Mouse (Mus musculus) limb, embryonic 10.5 days (tissue): ENCODE measurements around the gene Zfp423. TPM values are rescaled to one million over a fixed set of nuclear protein-coding genes. Genes with fewer than 3 reads are reported as not detected.

Source experiments
- DNase-seq: peaks from one replicate; pipeline ENCODE4 v3.0.0-alpha.2; 2017; ENCODE audit warnings: low spot score
- H3K27ac ChIP-seq: fragments of 300-500 bp; sonication (generic); 2 replicates; pipeline ENCODE4 v1.5.1; 2016; ENCODE audit warnings: mild to moderate bottlenecking
- H3K27me3 ChIP-seq: fragments of 300-500 bp; sonication (generic); 2 replicates; pipeline ENCODE4 v1.6.1; 2016; ENCODE audit warnings: low read depth, mild to moderate bottlenecking; ENCODE audit not compliant: poor library complexity, severe bottlenecking
- H3K36me3 ChIP-seq: fragments of 300-500 bp; sonication (generic); 2 replicates; pipeline ENCODE4 v1.6.1; 2016; ENCODE audit warnings: mild to moderate bottlenecking, moderate library complexity
- H3K4me1 ChIP-seq: fragments of 300-500 bp; sonication (generic); 2 replicates; pipeline ENCODE4 v1.6.1; 2016
- H3K4me3 ChIP-seq: fragments of 300-500 bp; sonication (generic); 2 replicates; pipeline ENCODE4 v1.5.1; 2016; ENCODE audit warnings: mild to moderate bottlenecking, moderate library complexity
- H3K9me3 ChIP-seq: fragments of 300-500 bp; sonication (generic); replicated peaks from 2 replicates; pipeline ENCODE4 v1.6.1; 2016; ENCODE audit warnings: mild to moderate bottlenecking
- WGBS: fragments of 180-500 bp; shearing (Covaris S2); methylation state at CpG from one replicate; pipeline ENCODE4 v1.1.7; 2016; 5-methylcytosine and 5-hydroxymethylcytosine counted together
- polyA plus RNA-seq: library from polyadenylated mRNA; unstranded; fragments of >200 nt; fragmentation: Nextera tagmentation; extraction: Ambion mirVana; gene quantifications from 2 replicates; pipeline ENCODE4 v1.2.1, GENCODE M21; 2016

Zfp423 gene
- polyA plus RNA-seq, 1 experiment from 2014 or later = 29.4 TPM

GRCm38 (mm10) chr8:87803437-87803836 lies 156.0 kb downstream of the Zfp423 start:
- Histone ChIP-seq H3K27ac (peak overlapping the region; percentile 80; the same call in 1 of the 2 replicates), H3K27me3 (no peaks in the 10 kb centered on the region), H3K36me3 (peaks cover 12% of the 10 kb centered on the region; the same call in 1 of the 2 replicates), H3K4me3 (no peak overlapping the region), H3K4me1 (peaks cover 51% of the 10 kb centered on the region), H3K9me3 (no peaks in the 10 kb centered on the region)
- WGBS = 66% methylated on average over 10 of the region's 10 CpGs
- no peak for DNase-seq

DNA sequence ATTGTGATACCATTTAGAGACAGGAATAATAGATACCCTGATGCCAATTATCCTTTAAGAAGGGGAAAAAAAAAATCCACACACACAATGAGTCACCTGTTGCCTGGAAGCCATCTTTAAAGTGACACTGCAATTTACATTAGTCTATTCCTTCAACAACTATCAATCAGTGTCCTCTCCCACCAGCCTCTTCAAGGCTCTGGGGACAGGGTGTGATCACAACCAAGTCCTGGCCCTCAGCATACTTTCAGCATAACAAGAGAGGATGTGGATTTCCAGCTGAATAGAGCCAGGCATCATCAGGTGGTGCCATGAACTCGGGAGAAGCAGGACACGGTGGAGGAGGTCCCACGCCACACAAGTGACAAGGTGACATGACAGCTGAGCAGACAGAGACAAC lies 156.8 kb downstream of the Zfp423 start:
- Histone ChIP-seq H3K36me3 (peaks cover 14% of the 10 kb centered on the region; the same call in 1 of the 2 replicates), H3K4me1 (peaks cover 47% of the 10 kb centered on the region), H3K27me3 (no peaks in the 10 kb centered on the region), H3K27ac (no peak overlapping the region), H3K9me3 (no peaks in the 10 kb centered on the region), H3K4me3 (no peak overlapping the region)
- 62% methylated on average over 3 of the region's 3 CpGs for WGBS
- DNase-seq = no peak

- no peaks in the 10 kb centered on the region for H3K27me3 ChIP-seq
- H3K4me3 ChIP-seq = no peak overlapping the region
- peaks cover 34% of the 10 kb centered on the region for H3K4me1 ChIP-seq
- 91% methylated on average over 11 of the region's 11 CpGs for WGBS
- no peaks in the 10 kb centered on the region for H3K9me3 ChIP-seq
- peaks cover 14% of the 10 kb centered on the region; the same call in 1 of the 2 replicates for H3K36me3 ChIP-seq
- H3K27ac ChIP-seq = no peak overlapping the region
- DNase-seq = no peak
Observed at GRCm38 (mm10) chr8:87800121-87800520, 159.3 kb downstream of the Zfp423 start.

GRCm38 (mm10) chr8:87796234-87796633 lies 163.2 kb downstream of the Zfp423 start:
- H3K9me3 ChIP-seq = no peaks in the 10 kb centered on the region
- H3K4me1 ChIP-seq = peaks cover 23% of the 10 kb centered on the region
- 79% methylated on average over 7 of the region's 7 CpGs for WGBS
- no peak for DNase-seq
- 0 out of 2 replicates have a peak overlapping the region, but pooled peaks have one; percentile 2 for H3K27ac ChIP-seq
- H3K4me3 ChIP-seq = no peak overlapping the region
- peaks cover 10% of the 10 kb centered on the region; the same call in 1 of the 2 replicates for H3K36me3 ChIP-seq
- no peaks in the 10 kb centered on the region for H3K27me3 ChIP-seq

GRCm38 (mm10) chr8:87794639-87795038 lies 164.8 kb downstream of the Zfp423 start:
- Histone ChIP-seq H3K27me3 (no peaks in the 10 kb centered on the region), H3K4me3 (no peak overlapping the region), H3K36me3 (peaks cover 4% of the 10 kb centered on the region; the same call in 1 of the 2 replicates), H3K9me3 (no peaks in the 10 kb centered on the region), H3K27ac (peak overlapping the region; percentile 70; the same call in 1 of the 2 replicates), H3K4me1 (peaks cover 23% of the 10 kb centered on the region)
- 78% methylated on average over 10 of the region's 10 CpGs for WGBS
- no peak for DNase-seq

- Histone ChIP-seq H3K4me3 (no peak overlapping the region), H3K9me3 (no peaks in the 10 kb centered on the region), H3K27me3 (no peaks in the 10 kb centered on the region), H3K27ac (no peak overlapping the region), H3K4me1 (peaks cover 24% of the 10 kb centered on the region), H3K36me3 (no peaks in the 10 kb centered on the region)
- 95% methylated on average over 6 of the region's 6 CpGs for WGBS
- DNase-seq = no peak
Observed at GRCm38 (mm10) chr8:87791103-87791502, 168.3 kb downstream of the Zfp423 start.

DNA sequence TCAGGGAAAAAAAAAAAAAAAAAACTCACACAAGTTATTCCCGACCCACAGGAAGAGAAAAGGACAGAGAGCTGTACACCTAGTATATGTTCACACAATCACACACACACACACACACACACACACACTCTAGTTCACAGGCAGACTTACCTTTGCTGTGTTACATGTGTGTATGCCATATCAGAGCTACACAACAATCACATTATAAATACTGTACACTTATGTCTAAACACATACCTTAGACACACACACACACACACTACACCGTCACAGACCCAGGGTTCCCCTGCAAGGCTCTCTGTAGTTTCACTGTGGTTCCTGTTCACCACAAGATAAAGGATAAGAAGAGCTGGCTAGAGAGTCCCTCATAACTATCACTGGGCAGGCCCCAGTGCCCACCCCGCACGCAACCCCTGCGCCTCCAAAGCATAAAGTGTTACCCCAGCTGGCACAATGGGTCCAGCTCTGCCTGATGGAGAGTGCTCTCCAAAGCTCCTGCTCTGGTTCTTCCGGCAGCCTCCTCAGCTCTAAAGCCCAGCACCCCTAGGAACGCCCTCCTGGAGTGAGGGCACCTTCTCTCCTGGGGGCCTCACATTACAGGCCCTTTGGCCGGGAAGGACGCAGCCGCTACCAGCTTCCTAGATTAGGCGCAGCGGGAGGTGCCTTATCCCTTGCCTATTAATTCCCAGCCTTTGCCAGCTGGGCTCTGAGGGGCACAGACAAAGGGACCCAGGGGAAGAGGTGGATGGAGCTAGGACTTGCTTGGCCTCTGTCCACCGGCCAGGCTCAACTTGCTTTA lies 174.6 kb downstream of the Zfp423 start:
- Histone ChIP-seq H3K36me3 (peaks cover 38% of the 10 kb centered on the region), H3K4me3 (no peak overlapping the region), H3K4me1 (peaks cover 37% of the 10 kb centered on the region), H3K27me3 (no peaks in the 10 kb centered on the region), H3K27ac (peak overlapping the region; percentile 89), H3K9me3 (no peaks in the 10 kb centered on the region)
- WGBS = 87% methylated on average over 13 of the region's 13 CpGs
- DNase-seq = no peak

DNA sequence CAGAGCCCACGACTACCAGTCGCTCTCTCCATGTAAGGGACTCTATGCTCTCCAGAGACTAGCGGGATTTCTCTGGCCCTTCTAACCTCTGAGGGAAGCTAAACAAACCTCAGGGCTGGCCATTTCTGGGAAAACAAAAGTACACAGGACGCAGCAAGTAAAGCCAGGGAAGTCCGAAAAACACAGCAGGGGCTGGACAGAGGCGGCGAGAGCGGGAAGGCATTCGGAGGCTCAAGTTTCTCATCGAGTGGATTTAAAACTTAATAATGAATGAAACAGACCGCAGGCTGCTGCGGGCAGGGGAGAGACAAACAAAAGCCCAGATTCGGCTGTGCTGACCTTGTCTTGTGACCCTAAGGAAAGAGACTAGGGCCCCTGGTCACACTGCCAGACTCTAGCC lies 175.2 kb downstream of the Zfp423 start:
- peaks cover 37% of the 10 kb centered on the region for H3K4me1 ChIP-seq
- no peak overlapping the region for H3K4me3 ChIP-seq
- peaks cover 44% of the 10 kb centered on the region for H3K36me3 ChIP-seq
- peak; percentile 45 for DNase-seq
- H3K27me3 ChIP-seq = no peaks in the 10 kb centered on the region
- no peaks in the 10 kb centered on the region for H3K9me3 ChIP-seq
- peak overlapping the region; percentile 89 for H3K27ac ChIP-seq
- WGBS = 46% methylated on average over 13 of the region's 13 CpGs

- peak overlapping the region; percentile 89 for H3K27ac ChIP-seq
- H3K36me3 ChIP-seq = peaks cover 54% of the 10 kb centered on the region
- H3K4me1 ChIP-seq = peaks cover 34% of the 10 kb centered on the region
- no peaks in the 10 kb centered on the region for H3K9me3 ChIP-seq
- H3K4me3 ChIP-seq = no peak overlapping the region
- DNase-seq = no peak
- H3K27me3 ChIP-seq = no peaks in the 10 kb centered on the region
- 89% methylated on average over 15 of the region's 15 CpGs for WGBS
Observed at GRCm38 (mm10) chr8:87783198-87783597, 176.2 kb downstream of the Zfp423 start.

- Histone ChIP-seq H3K36me3 (peaks cover 97% of the 10 kb centered on the region), H3K9me3 (no peaks in the 10 kb centered on the region), H3K27me3 (no peaks in the 10 kb centered on the region), H3K27ac (peak overlapping the region; percentile 27; the same call in 1 of the 2 replicates), H3K4me1 (peaks cover 13% of the 10 kb centered on the region), H3K4me3 (no peak overlapping the region)
- no peak for DNase-seq
- 77% methylated on average over 8 of the region's 8 CpGs for WGBS
Observed at GRCm38 (mm10) chr8:87777586-87777985, 181.8 kb downstream of the Zfp423 start.

DNA sequence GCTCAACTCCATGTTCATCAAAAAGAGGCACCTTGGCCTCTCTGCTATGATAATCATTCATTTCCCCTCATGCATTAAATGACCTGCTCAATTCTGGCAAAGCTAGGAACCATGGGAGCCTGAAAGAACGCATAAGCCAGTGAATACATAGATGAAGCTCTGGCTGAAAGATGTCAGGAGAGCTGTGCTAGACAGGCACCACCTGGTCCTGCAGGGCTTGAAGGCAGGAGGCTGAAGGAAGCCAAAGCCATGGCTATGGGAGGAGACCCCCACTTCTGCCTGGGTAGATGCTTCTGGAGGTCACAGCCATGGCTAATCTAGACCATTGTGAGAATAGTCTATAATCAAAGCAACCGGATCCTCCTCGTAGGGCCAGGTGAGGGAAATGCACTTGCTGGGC lies 183.5 kb downstream of the Zfp423 start:
- H3K4me3 ChIP-seq = no peak overlapping the region
- no peak for DNase-seq
- H3K9me3 ChIP-seq = no peaks in the 10 kb centered on the region
- H3K27ac ChIP-seq = no peak overlapping the region
- H3K36me3 ChIP-seq = peaks cover 97% of the 10 kb centered on the region
- WGBS = 96% methylated on average over 3 of the region's 3 CpGs
- peaks cover 11% of the 10 kb centered on the region for H3K4me1 ChIP-seq
- H3K27me3 ChIP-seq = no peaks in the 10 kb centered on the region

DNA sequence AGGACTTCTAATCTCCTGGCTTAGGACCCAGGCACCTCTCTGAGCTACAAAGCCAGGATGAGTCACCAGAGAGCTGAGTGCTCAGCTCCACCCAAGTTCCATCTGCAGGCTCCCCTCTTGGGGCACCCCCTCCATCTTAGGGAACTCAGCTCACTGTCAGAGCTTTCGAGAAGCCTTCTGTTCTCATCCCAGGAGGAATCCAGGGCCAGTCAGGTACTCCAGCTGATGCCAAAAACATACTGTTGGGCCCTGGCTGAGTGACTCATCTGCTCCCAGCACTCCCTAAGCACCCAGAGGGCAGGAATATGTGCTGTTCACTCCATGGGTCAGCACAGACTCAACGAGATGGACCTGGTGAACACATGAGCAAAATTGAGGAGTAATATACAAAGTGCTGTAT lies 184.4 kb downstream of the Zfp423 start:
- Histone ChIP-seq H3K4me3 (no peak overlapping the region), H3K27me3 (no peaks in the 10 kb centered on the region)
- DNase-seq = no peak

DNA sequence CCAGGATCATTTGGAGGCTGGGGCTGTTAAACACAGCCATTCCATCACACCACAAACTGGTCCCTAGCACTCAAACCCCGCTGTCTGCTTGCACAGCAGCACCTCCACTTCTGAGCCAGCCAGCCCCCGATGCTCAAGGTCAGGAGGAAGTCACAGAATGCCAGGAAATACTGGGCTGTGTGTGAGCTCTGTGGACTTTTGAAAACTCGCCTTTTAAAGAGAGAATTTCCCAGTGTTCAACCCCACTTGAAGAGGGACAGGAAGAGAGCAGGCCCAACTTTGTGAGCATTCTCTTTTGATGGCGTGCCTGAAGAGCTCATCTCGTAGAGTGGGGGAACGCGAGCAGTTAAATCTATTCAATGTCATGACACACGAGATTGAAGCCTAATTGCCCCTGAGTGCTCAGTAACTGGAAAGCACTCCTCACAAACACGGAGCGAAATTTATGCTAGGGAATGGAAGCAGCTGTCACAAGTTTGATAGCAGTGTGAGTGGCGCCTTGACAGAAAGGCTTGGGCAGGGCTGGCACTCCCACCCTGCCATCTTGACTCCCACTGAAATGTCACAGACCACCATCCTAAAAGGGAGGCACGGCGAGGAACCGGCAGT lies 186.4 kb downstream of the Zfp423 start:
- peaks cover 21% of the 10 kb centered on the region for H3K4me1 ChIP-seq
- H3K36me3 ChIP-seq = peaks cover 82% of the 10 kb centered on the region
- no peaks in the 10 kb centered on the region for H3K27me3 ChIP-seq
- no peak overlapping the region for H3K27ac ChIP-seq
- 86% methylated on average over 14 of the region's 14 CpGs for WGBS
- no peaks in the 10 kb centered on the region for H3K9me3 ChIP-seq
- DNase-seq = no peak
- H3K4me3 ChIP-seq = no peak overlapping the region

More for the DNA sequence above, 184.4 kb downstream of the Zfp423 start:
- H3K27ac ChIP-seq = no peak overlapping the region
- H3K9me3 ChIP-seq = no peaks in the 10 kb centered on the region
- peaks cover 97% of the 10 kb centered on the region for H3K36me3 ChIP-seq
- H3K4me1 ChIP-seq = peaks cover 14% of the 10 kb centered on the region
- WGBS = 93% methylated on average over 2 of the region's 2 CpGs
